Mouse (Mus musculus): ENCODE data around the gene Uhrf1.

GRCm38 (mm10) chr17:56324419-56324818 lies 21.3 kb downstream of the Uhrf1 start:
- no peak for TF ChIP-seq CTCF (IDR thresholded peaks at IDR 0.05; ENCODE audit: extremely low read depth, insufficient read length, insufficient replicate concordance, low read depth, low read length)
- no peak for TF ChIP-seq POLR2A (IDR thresholded peaks at IDR 0.05; ENCODE audit: low read depth, low read length)

Data from small intestine, adult 2 months (tissue).